Mouse (Mus musculus) hindbrain, embryonic 14.5 days (tissue): ENCODE measurements around the gene Pard3b. TPM values are rescaled to one million over a fixed set of nuclear protein-coding genes. Genes with fewer than 3 reads are reported as not detected.

Source experiments
- ATAC-seq: fragments of 200-750 bp; cut with Nextera tagmentation; 2 replicates; pipeline ENCODE4 v1.8.0; 2017; ENCODE audit warnings: moderate number of reproducible peaks, mild to moderate bottlenecking, moderate TSS enrichment, moderate library complexity; ENCODE audit not compliant: low FRiP score
- DNase-seq: peaks from one replicate; pipeline ENCODE4 v3.0.0-alpha.2; 2015; ENCODE audit warnings: low spot score
- H3K27ac ChIP-seq: fragments of 300-500 bp; sonication (generic); 2 replicates; pipeline ENCODE4 v1.5.1; 2014; ENCODE audit warnings: mild to moderate bottlenecking, moderate library complexity
- H3K27me3 ChIP-seq: fragments of 300-500 bp; sonication (generic); 2 replicates; pipeline ENCODE4 v1.6.1; 2014; ENCODE audit warnings: mild to moderate bottlenecking, low read length, mixed read lengths; ENCODE audit not compliant: control insufficient read depth, insufficient read depth
- H3K36me3 ChIP-seq: fragments of 300-500 bp; sonication (generic); replicated peaks from 2 replicates; pipeline ENCODE4 v1.6.1; 2014; ENCODE audit not compliant: control insufficient read depth, insufficient read depth
- H3K4me1 ChIP-seq: fragments of 300-500 bp; sonication (generic); replicated peaks from 2 replicates; pipeline ENCODE4 v1.6.1; 2014; ENCODE audit warnings: antibody characterized with exemption, low read length, mixed read lengths; ENCODE audit not compliant: control insufficient read depth, insufficient read depth
- H3K4me2 ChIP-seq: fragments of 300-500 bp; sonication (generic); replicated peaks from 2 replicates; pipeline ENCODE4 v1.6.1; 2014; ENCODE audit warnings: mild to moderate bottlenecking, moderate library complexity
- H3K4me3 ChIP-seq: fragments of 300-500 bp; sonication (generic); replicated peaks from 2 replicates; pipeline ENCODE4 v1.5.1; 2014; ENCODE audit warnings: mild to moderate bottlenecking, low read length
- H3K9ac ChIP-seq: fragments of 300-500 bp; sonication (generic); 2 replicates; pipeline ENCODE4 v1.6.1; 2014
- H3K9me3 ChIP-seq: fragments of 300-500 bp; sonication (generic); 2 replicates; pipeline ENCODE4 v1.6.1; 2016; ENCODE audit warnings: low read length; ENCODE audit not compliant: control insufficient read depth
- WGBS: fragments of 180-500 bp; shearing (Covaris S2); extraction: QIAGEN DNeasy Blood & Tissue Kit; methylation state at CpG from one replicate; pipeline ENCODE4 v1.1.7; 2014; 5-methylcytosine and 5-hydroxymethylcytosine counted together
- polyA plus RNA-seq: library from polyadenylated mRNA; unstranded; fragments of >200 nt; fragmentation: Nextera tagmentation; extraction: Ambion mirVana; gene quantifications from 2 replicates; pipeline ENCODE4 v1.2.1, GENCODE M21; 2014

Gene Pard3b
- polyA plus RNA-seq, 1 experiment from 2014 or later: 12.3 TPM

DNA sequence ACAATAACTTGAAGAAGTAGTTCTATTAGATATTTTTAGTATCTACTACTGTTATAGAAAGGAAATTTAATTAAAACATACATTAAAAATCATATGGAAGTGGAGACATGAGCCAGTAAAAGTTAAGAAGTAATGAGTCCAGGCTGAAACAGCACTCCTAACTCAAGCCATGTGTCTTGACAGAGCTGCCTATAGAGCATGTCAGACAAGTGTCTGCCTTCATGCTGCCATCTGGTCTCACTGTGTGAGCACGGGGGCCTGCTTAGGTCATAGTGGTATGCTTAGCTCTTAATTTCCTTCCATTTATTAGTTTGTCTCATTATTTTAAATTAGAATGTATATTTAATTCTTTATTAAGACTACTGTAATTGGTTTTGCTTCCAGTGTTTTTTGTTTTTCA, 517.3 kb downstream of the Pard3b start:
- Histone ChIP-seq H3K4me2 (no peak overlapping the region), H3K27ac (no peak overlapping the region), H3K9me3 (no peaks in the 10 kb centered on the region), H3K4me3 (no peak overlapping the region), H3K36me3 (no peaks in the 10 kb centered on the region), H3K27me3 (no peaks in the 10 kb centered on the region), H3K9ac (no peak overlapping the region), H3K4me1 (no peaks in the 10 kb centered on the region)
- WGBS: 63% methylated on average over 1 of the region's 1 CpGs
- DNase-seq: no peak
- ATAC-seq: no peak

DNA sequence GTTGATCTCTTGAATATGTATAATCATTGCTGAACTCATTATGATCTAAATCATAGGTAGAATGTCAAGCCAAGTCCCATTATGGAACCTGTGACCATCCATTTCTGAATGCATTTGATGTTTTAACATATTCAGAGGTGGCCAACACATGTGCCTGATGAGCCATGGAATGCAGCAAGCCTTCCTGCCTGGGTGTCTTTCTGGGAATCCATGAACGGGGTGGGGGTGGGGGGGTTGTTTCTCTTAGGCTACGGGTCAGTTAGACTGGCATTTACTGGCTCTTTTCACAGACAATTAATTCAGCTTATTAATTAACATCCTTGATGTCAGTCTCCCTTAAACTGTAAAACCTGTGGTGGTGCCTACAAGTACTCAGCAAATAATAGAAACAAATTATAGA, 521.0 kb downstream of the Pard3b start:
- DNase-seq: no peak
- Histone ChIP-seq H3K36me3 (no peaks in the 10 kb centered on the region), H3K27ac (no peak overlapping the region), H3K9ac (no peak overlapping the region), H3K4me3 (no peak overlapping the region), H3K4me1 (no peaks in the 10 kb centered on the region), H3K27me3 (no peaks in the 10 kb centered on the region), H3K9me3 (no peaks in the 10 kb centered on the region), H3K4me2 (no peak overlapping the region)
- no peak for ATAC-seq
- 64% methylated on average over 2 of the region's 2 CpGs for WGBS

DNA sequence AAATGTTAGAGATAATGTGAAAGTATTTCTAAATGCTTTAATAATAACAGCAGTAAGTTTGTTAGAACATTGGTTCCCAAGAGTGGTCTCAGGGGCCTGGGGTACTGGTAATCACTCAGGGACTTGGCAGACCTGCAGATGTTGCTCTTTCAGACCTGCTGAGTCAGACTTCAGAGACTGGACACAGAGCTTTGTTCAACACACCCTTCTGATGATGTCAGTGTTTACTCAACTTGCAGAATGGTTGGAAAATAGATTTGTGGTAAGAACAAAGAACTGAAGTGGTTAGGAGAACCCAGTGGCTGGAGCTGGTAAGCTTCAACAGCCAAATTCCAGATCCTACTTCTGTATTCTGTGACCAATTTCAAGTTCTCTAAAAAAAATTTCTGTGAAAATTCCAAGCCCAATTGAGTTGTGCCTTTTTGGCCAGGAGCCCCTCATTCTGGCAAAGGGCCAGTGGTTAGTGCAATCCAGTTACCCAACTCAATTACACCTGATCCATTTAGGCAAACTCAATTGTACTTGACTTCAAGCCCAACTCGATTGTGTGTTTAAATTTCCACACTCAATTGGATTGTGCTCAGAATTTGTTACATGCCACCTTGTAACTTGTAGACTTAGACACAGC, 536.5 kb downstream of the Pard3b start:
- WGBS: 70% methylated on average over 1 of the region's 1 CpGs
- no peaks in the 10 kb centered on the region for H3K27me3 ChIP-seq
- no peak overlapping the region for H3K4me2 ChIP-seq
- no peaks in the 10 kb centered on the region for H3K36me3 ChIP-seq
- H3K27ac ChIP-seq: no peak overlapping the region
- H3K9ac ChIP-seq: no peak overlapping the region
- no peaks in the 10 kb centered on the region for H3K4me1 ChIP-seq
- no peaks in the 10 kb centered on the region for H3K9me3 ChIP-seq
- DNase-seq (no peak), ATAC-seq (no peak)
- no peak overlapping the region for H3K4me3 ChIP-seq

DNA sequence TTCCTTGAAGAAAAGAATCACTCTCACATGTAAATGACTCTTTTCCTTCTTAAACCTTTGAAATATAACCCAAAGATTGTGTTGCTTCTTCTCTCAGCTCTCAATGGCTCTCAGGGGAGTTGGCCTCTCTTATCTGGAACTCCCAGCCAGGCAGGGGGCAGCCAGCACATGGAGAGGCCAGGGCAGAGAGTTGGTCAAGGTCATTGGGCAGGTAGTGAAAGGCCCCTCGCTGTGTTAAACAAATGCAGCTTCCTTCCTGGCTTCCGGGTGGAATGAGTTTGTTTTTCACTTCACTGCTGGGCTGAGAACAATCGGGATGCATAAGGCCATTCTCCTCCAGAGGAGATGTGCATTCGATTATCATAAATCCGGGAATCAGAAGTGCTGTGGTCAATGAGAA, 543.0 kb downstream of the Pard3b start:
- no peak overlapping the region for H3K4me3 ChIP-seq
- 3% methylated on average over 5 of the region's 5 CpGs for WGBS
- H3K27ac ChIP-seq: no peak overlapping the region
- H3K27me3 ChIP-seq: no peaks in the 10 kb centered on the region
- no peaks in the 10 kb centered on the region for H3K36me3 ChIP-seq
- no peak overlapping the region for H3K4me2 ChIP-seq
- ATAC-seq: no peak
- no peak overlapping the region for H3K9ac ChIP-seq
- peaks cover 9% of the 10 kb centered on the region for H3K4me1 ChIP-seq
- H3K9me3 ChIP-seq: no peaks in the 10 kb centered on the region
- DNase-seq: no peak

DNA sequence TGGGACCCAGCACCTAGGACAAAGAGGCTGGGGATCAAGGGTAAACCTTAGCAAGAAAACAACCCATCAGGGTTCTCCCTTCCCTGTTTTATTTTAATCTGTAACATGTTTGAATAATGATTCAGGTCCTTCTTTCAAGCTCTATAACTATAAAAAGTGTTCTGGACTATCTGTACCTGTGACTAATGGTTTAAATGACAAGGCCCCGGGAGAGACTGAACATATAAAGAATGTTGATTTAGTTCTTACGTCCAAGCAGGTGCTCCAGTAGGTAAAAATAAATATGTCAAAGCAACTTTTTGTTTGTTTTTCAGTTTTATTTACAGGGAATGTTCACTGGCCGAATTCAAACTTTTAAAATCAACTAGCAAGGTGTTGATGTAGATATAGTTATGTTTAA, 544.0 kb downstream of the Pard3b start:
- Histone ChIP-seq H3K27ac (no peak overlapping the region), H3K4me1 (peaks cover 9% of the 10 kb centered on the region), H3K4me3 (no peak overlapping the region), H3K9ac (no peak overlapping the region), H3K9me3 (no peaks in the 10 kb centered on the region), H3K27me3 (no peaks in the 10 kb centered on the region), H3K36me3 (no peaks in the 10 kb centered on the region), H3K4me2 (no peak overlapping the region)
- ATAC-seq (no peak), DNase-seq (no peak)
- WGBS: 78% methylated on average over 3 of the region's 3 CpGs

DNA sequence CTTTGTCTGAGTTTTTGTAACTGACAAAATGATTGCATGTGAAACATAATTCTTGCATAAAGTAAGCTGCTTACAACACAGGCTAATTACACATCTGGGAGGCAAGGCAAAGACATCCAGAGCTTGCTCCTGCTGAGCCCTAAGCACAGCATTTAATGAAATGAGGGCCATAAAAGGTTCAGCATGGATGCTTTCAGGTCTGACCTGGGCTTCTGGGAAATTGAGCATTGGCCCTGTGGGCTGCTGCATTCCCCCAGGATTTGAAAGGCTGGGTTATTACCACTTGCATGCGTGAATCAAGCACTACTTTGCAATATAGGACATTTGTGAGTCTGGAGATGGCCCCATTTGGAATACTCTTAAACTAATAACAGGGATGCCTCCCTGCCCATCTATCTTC, 552.2 kb downstream of the Pard3b start:
- Histone ChIP-seq H3K27ac (no peak overlapping the region), H3K9me3 (no peaks in the 10 kb centered on the region), H3K4me3 (no peak overlapping the region), H3K9ac (no peak overlapping the region), H3K4me2 (no peak overlapping the region), H3K27me3 (no peaks in the 10 kb centered on the region), H3K4me1 (peaks cover 7% of the 10 kb centered on the region; the same call in 1 of the 2 replicates), H3K36me3 (no peaks in the 10 kb centered on the region)
- ATAC-seq: no peak
- no peak for DNase-seq
- 48% methylated on average over 1 of the region's 1 CpGs for WGBS

DNA sequence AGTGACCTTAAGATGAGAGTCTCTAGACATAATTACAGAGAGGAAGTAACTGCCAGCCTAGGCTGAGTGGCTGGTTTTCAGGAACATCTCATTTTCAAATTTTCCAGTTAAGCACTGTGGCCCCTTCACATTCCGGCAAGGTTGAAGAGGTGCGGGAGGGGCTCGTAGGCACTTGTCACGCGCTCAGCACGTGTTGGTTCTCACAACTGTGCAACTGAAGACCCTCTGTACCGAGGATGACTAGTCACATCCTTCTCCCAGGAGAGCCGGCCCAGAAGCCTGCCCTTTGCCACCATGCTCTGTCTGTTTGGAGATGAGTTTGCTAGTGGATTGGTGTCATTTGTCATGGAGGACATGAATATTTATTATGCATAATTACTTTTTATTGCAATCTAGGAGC, 558.9 kb downstream of the Pard3b start:
- ATAC-seq: no peak
- WGBS: 40% methylated on average over 8 of the region's 8 CpGs

DNA sequence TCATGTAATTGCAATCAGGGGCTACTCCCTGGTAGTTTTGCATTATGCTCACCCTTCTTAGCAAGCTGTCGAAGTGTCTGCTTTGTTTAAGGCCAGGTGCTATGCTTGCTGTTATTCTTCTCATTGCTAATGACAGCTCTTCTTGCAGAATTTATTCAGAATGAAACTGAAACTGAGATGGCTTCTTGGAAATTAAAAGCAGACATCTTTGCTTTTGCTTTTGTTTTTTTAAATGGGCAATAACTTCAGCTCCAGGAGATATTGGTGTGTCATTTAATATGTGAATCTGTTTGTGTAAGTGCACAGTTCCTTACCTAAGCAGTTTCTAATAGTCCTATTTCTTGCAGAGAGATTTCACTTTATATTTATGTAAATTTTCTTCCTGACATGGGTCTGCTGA, 562.3 kb downstream of the Pard3b start:
- no peak overlapping the region for H3K9ac ChIP-seq
- DNase-seq (no peak), ATAC-seq (no peak)
- no peak overlapping the region for H3K4me3 ChIP-seq
- H3K36me3 ChIP-seq: no peaks in the 10 kb centered on the region
- H3K27ac ChIP-seq: no peak overlapping the region
- no peak overlapping the region for H3K4me2 ChIP-seq
- H3K27me3 ChIP-seq: no peaks in the 10 kb centered on the region
- H3K4me1 ChIP-seq: no peaks in the 10 kb centered on the region
- H3K9me3 ChIP-seq: no peaks in the 10 kb centered on the region
- WGBS: 86% methylated on average over 1 of the region's 1 CpGs

More for the DNA sequence above, 558.9 kb downstream of the Pard3b start:
- no peak for DNase-seq
- Histone ChIP-seq H3K27ac (no peak overlapping the region), H3K9me3 (no peaks in the 10 kb centered on the region), H3K4me3 (no peak overlapping the region), H3K4me2 (no peak overlapping the region), H3K36me3 (no peaks in the 10 kb centered on the region), H3K27me3 (no peaks in the 10 kb centered on the region), H3K4me1 (no peaks in the 10 kb centered on the region), H3K9ac (no peak overlapping the region)

DNA sequence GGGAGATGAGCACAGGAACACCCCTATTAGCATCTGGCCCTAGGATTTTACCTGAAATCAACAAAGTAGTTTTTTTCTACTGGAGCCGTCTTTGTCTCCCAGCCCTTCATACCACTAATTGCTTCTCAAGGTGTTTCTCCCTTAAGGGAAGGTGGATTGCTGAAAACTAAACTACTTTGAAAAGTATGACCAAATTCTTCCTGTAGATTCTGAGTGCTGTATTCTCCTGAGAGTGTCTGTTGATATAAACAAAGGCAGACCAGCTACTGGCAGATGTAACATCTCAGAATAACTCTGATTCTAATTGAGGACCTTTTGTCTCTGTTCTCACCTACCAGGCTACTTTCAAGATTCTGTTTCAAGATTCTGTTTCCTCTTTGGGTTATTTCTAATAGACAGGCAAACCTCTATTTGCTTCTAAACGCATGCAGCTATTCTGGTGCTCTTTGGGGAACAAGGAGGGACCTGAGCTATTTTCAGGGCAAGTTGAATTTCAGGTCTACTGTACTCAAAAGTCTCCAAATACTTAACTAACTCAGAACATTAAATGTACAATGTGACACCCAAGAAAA, 563.1 kb downstream of the Pard3b start:
- no peak overlapping the region for H3K4me3 ChIP-seq
- no peaks in the 10 kb centered on the region for H3K9me3 ChIP-seq
- ATAC-seq (no peak), DNase-seq (no peak)
- H3K4me1 ChIP-seq: no peaks in the 10 kb centered on the region
- no peak overlapping the region for H3K4me2 ChIP-seq
- no peaks in the 10 kb centered on the region for H3K36me3 ChIP-seq
- 72% methylated on average over 2 of the region's 2 CpGs for WGBS
- H3K27ac ChIP-seq: no peak overlapping the region
- H3K9ac ChIP-seq: no peak overlapping the region
- no peaks in the 10 kb centered on the region for H3K27me3 ChIP-seq

DNA sequence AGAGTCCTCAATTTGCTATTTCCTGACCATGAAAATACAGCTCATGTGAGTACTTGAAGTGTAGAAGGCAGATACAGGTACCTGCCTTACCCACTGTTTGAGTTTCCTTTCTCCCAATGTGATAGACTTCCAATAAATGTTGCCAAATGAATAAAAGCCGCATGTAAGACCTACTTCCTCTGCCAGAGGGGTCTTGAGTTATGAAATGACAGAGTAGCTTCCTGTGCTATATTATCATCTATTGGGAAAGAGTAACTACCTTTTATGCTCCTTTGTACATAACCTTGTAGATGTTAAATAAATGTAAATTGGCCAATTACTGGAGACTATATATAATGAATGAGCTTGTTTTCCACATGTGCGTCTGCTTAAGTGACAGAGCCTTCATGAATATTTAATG, 574.7 kb downstream of the Pard3b start:
- WGBS: 62% methylated on average over 2 of the region's 2 CpGs
- H3K4me3 ChIP-seq: no peak overlapping the region
- H3K9me3 ChIP-seq: no peaks in the 10 kb centered on the region
- H3K9ac ChIP-seq: no peak overlapping the region
- H3K27ac ChIP-seq: no peak overlapping the region
- H3K4me2 ChIP-seq: no peak overlapping the region
- DNase-seq: no peak
- ATAC-seq: no peak
- peaks cover 15% of the 10 kb centered on the region for H3K4me1 ChIP-seq
- H3K36me3 ChIP-seq: no peaks in the 10 kb centered on the region
- no peaks in the 10 kb centered on the region for H3K27me3 ChIP-seq
